Mouse (Mus musculus): ENCODE data around the gene Pabpn1.

- TF ChIP-seq EP300 (IDR thresholded peaks at IDR 0.05; ENCODE audit: insufficient read depth, low read depth, low read length) (no peak), CTCF (IDR thresholded peaks at IDR 0.05; ENCODE audit: low read depth, low read length) (no peak), POLR2A (IDR thresholded peaks at IDR 0.05; ENCODE audit: insufficient read depth, low read length) (no peak)
Observed at GRCm38 (mm10) chr14:54936831-54937160, 44.5 kb downstream of the Pabpn1 start.

Data from ES-Bruce4 (cell line).